10 mouse cellular contexts compared by ENCODE assay signal in genomic region chr1:152594690-152595089, GRCm38 (mm10).
DNase-seq lines count a peak whose midpoint lies in the region; ATAC-seq and TF ChIP-seq lines count a peak whose summit lies in the region.
"Had no signal": no experiment of that assay in that cellular context is flagged by ENCODE, and none has a peak within 500 bp of the region (broad histone marks: within the 10 kb centered on the region; RNA-seq: fewer than 3 reads in every experiment).

No protein-coding gene starts in this region.

- TF ChIP-seq POLR2A in kidney, adult 2 months (IDR thresholded peaks at IDR 0.05; ENCODE audit: low read depth, low read length), result no peak
- no peak for TF ChIP-seq POLR2A in thymus, adult 2 months (IDR thresholded peaks at IDR 0.05; ENCODE audit: control insufficient read depth, extremely low read depth, insufficient read depth, low read length, poor library complexity)

- DNase-seq in kidney, adult 2 months, result peak; percentile 75
- DNase-seq in kidney, adult 18-20 months, result no peak
- DNase-seq in thymus, adult 2 months, result peak; percentile 39
- DNase-seq in thymus, postnatal 0 days (ENCODE audit: low spot score), result no peak
- peak; percentile 70 for DNase-seq in kidney, postnatal 14 days
- DNase-seq in T-cell, adult 2 months (ENCODE audit: low spot score), result no peak

- peak overlapping the region; percentile 56 for H3K27ac ChIP-seq in kidney, adult 2 months (ENCODE audit: insufficient read depth, low read depth, low read length)
- H3K27ac ChIP-seq in thymus, adult 2 months (ENCODE audit: control insufficient read depth, insufficient read depth, low read length), result peak overlapping the region; percentile 87
- H3K27ac ChIP-seq: forebrain, embryonic 12.5 days; midbrain, embryonic 15.5 days had no signal

- H3K36me3 ChIP-seq in kidney, adult 2 months (ENCODE audit: control insufficient read depth, insufficient read depth, low read length), result no peaks in the 10 kb centered on the region
- no peaks in the 10 kb centered on the region for H3K36me3 ChIP-seq in thymus, adult 2 months (ENCODE audit: control insufficient read depth, insufficient read depth, low read length)
- H3K36me3 ChIP-seq: midbrain, embryonic 15.5 days had no signal

- H3K4me3 ChIP-seq in kidney, adult 2 months (ENCODE audit: insufficient read depth, low read depth, low read length), result no peak overlapping the region
- no peak overlapping the region for H3K4me3 ChIP-seq in thymus, adult 2 months (ENCODE audit: control insufficient read depth, insufficient read depth, low read length)
- H3K4me3 ChIP-seq: forebrain, embryonic 12.5 days; midbrain, embryonic 15.5 days had no signal

- no peaks in the 10 kb centered on the region for H3K27me3 ChIP-seq in kidney, adult 2 months (replicated peaks; ENCODE audit: control insufficient read depth, insufficient read depth, low read length)
- H3K27me3 ChIP-seq in thymus, adult 2 months (ENCODE audit: control insufficient read depth, insufficient read depth, low read length), result no peaks in the 10 kb centered on the region
- H3K27me3 ChIP-seq: CH12.LX; forebrain, embryonic 12.5 days; midbrain, embryonic 15.5 days had no signal

- ATAC-seq in megakaryocyte, adult 5-6 weeks (ENCODE audit: poor library complexity, severe bottlenecking), result no peak
- ATAC-seq: midbrain, embryonic 15.5 days had no signal

- H3K4me1 ChIP-seq in kidney, adult 2 months (ENCODE audit: control insufficient read depth, insufficient read depth, low read length), result peaks cover 33% of the 10 kb centered on the region
- peaks cover 36% of the 10 kb centered on the region for H3K4me1 ChIP-seq in thymus, adult 2 months (replicated peaks; ENCODE audit: control insufficient read depth, insufficient read depth, low read length)
- H3K4me1 ChIP-seq: midbrain, embryonic 15.5 days had no signal

- TF ChIP-seq CTCF in kidney, adult 2 months (conservative IDR thresholded peaks at IDR 0.05; ENCODE audit: insufficient read depth, insufficient read length, low read depth, low read length), result no peak
- no peak for TF ChIP-seq CTCF in thymus, adult 2 months (IDR thresholded peaks at IDR 0.05; ENCODE audit: borderline replicate concordance, control insufficient read depth, extremely low read depth, insufficient read depth, low read length, poor library complexity)

- 28% methylated on average over 5 of the region's 5 CpGs for WGBS in kidney, adult 2 months
- WGBS in thymus, adult 2 months, result 20% methylated on average over 5 of the region's 5 CpGs

Comparison
In these comparisons a context has a peak if more than half of its experiments do, and no peak if none do; other contexts are left out.
1. DNase-seq: peak in kidney, adult 2 months (single experiment), thymus, adult 2 months (single experiment) and kidney, postnatal 14 days (single experiment); none in kidney, adult 18-20 months (single experiment), thymus, postnatal 0 days (single experiment) and T-cell, adult 2 months (single experiment).